Mouse (Mus musculus) macrophage (primary cell): ENCODE results near the gene Map2. TPM values are rescaled to one million over a fixed set of nuclear protein-coding genes. Genes with fewer than 3 reads are reported as not detected.

ENCODE experiments used
- H3K27ac ChIP-seq: fragments of 350-480 bp; formaldehyde crosslinking; 2 replicates; pipeline ENCODE4 v1.9.0; 2021
- H3K36me3 ChIP-seq: fragments of 350-480 bp; formaldehyde crosslinking; 2 replicates; pipeline ENCODE4 v1.9.0; 2021; ENCODE audit errors: inconsistent target
- H3K4me3 ChIP-seq: fragments of 350-480 bp; formaldehyde crosslinking; 2 replicates; pipeline ENCODE4 v1.9.0; 2021; ENCODE audit errors: inconsistent target
- H3K79me2 ChIP-seq: fragments of 350-480 bp; formaldehyde crosslinking; 2 replicates; pipeline ENCODE4 v1.9.0; 2021; ENCODE audit errors: inconsistent target
- WGBS: methylation state at CpG from one replicate; pipeline ENCODE4 v1.1.7; 2026; ENCODE audit warnings: inconsistent platforms; ENCODE audit not compliant: missing documents; 5-methylcytosine and 5-hydroxymethylcytosine counted together
- polyA plus RNA-seq: library from polyadenylated mRNA; stranded (reverse); fragments of 250-400 nt; gene quantifications from 3 replicates; pipeline ENCODE4 v1.2.4, GENCODE M21; 2018; ENCODE audit warnings: inconsistent platforms

The Map2 gene
- polyA plus RNA-seq, 1 experiment from 2014 or later, result 0.13 TPM

DNA sequence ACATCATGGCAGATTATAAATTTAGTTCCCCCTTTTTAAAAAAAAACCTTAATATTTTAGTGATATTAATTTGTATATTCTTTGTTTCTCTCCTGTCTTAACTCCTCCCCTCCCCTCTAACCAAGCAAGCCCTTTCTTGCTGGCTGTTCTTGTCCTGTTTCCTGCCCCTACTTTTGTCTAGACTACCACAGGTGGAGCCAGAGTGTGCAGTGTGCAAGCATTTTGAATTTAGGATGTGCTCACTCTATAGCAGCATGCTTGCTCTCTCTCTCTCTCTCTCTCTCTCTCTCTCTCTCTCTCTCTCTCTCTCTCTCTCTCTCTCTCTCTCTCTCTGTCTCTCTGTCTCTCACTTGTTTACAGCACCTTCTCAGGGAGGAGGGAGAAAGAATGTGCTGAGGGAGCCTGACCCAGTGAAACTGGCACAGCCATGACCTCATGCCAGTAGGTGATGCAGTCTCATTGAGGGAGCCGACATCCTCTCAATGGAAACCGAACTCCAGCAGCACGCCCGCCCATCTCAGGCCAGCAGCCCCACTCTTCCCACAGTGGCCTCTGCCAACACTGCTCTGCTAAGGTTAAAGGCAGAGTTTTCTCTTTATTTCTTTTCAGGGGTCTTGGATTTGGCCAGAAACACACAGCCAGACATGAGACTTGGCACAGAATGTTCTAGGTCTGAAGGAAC, 2.6 kb downstream of the Map2 start:
- WGBS, result 62% methylated on average over 4 of the region's 4 CpGs
- Histone ChIP-seq H3K27ac (no peak overlapping the region), H3K36me3 (no peaks in the 10 kb centered on the region), H3K79me2 (no peaks in the 10 kb centered on the region), H3K4me3 (no peak overlapping the region)

DNA sequence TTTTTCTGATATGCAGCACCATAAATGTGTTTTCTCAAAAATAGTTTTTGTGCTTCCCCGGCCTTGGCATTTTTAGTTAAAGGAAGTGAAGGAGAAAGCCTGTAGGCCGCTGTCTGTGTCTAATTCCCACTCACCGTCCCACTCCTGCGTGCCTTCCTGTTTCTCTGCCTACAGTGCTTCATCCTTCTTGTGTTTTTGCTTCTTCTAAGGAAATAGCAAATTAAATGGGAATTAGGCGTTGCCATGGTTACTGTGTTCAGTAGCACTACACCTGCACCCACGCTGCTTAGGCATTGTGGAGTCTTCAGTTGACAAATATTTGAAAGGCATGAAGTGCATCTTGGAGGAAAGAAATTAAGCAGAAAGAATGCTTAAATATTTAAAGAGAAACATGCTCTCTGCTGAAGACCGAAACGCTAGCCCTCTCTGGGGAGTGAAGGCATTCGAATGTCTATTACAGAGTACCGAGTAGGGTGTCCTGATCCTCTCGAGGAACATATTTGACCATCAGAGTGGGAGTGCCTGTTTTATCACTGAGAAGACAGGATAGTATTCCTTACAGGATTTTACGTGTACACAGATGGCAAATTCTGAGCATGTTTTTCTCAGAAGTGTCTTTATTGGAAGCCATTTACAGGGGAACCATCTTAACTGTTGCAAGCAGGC, 12.1 kb downstream of the Map2 start:
- H3K36me3 ChIP-seq, result no peaks in the 10 kb centered on the region
- H3K4me3 ChIP-seq, result no peak overlapping the region
- 85% methylated on average over 12 of the region's 12 CpGs for WGBS
- no peaks in the 10 kb centered on the region for H3K79me2 ChIP-seq
- no peak overlapping the region for H3K27ac ChIP-seq

DNA sequence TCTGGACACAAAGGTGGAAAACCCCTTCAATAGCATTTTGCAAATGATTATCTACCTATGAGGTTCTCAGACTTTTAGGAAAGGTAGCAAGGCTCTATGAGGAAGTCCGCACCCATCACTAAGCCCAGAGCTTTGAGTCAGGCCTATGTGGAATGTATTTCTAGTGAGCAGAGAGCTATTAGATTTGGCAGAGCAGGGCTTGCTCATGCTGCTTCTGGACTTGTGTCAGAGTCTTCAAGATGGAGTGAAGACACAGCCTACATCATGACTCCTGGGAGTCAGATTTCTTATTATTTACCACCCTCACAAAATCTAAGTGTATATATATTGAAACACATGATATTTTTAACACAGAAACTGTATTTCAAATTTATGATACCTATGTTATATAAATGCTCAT, 17.3 kb downstream of the Map2 start:
- 93% methylated on average over 1 of the region's 1 CpGs for WGBS
- H3K79me2 ChIP-seq, result no peaks in the 10 kb centered on the region
- no peak overlapping the region for H3K27ac ChIP-seq
- no peak overlapping the region for H3K4me3 ChIP-seq
- no peaks in the 10 kb centered on the region for H3K36me3 ChIP-seq

GRCm38 (mm10) chr1:66192891-66193290, 17.8 kb downstream of the Map2 start:
- Histone ChIP-seq H3K4me3 (no peak overlapping the region), H3K36me3 (no peaks in the 10 kb centered on the region), H3K27ac (no peak overlapping the region), H3K79me2 (no peaks in the 10 kb centered on the region)
- 77% methylated on average over 2 of the region's 2 CpGs for WGBS

DNA sequence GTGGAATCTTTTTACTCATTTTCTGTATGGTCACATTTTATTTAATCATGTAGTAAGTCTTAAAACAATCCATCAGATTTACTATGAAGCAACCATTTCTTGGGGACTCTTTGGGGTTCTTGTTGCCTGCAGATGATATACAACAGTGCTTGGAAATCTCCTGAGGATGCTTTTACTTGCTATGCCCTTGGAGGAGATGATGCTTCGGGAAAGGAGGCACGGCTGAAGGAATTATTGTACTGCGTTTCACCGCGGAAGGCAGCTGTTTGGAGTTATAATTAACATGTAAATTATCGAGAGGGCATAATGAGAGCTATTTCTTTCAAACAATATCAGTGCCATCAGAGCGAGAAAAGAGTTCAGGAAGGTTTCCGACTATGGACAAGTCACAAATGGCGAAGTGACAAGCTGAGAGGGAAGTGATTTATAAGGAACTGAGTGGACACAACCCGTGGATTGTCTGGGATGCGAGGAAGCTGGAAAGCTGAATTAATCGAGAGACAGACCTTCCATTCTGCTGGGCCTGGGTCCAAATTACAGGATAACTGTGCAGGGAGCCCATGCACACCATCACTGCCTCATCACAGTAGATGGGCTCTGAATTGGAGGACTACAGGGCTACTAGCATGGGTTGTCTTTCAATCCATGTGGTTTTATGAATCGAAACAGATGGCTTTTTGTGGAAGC, 20.1 kb downstream of the Map2 start:
- Histone ChIP-seq H3K4me3 (no peak overlapping the region), H3K79me2 (no peaks in the 10 kb centered on the region), H3K36me3 (no peaks in the 10 kb centered on the region), H3K27ac (no peak overlapping the region)
- 92% methylated on average over 13 of the region's 13 CpGs for WGBS

- 80% methylated on average over 4 of the region's 4 CpGs for WGBS
- H3K27ac ChIP-seq, result no peak overlapping the region
- no peak overlapping the region for H3K4me3 ChIP-seq
- no peaks in the 10 kb centered on the region for H3K79me2 ChIP-seq
- H3K36me3 ChIP-seq, result no peaks in the 10 kb centered on the region
Observed at GRCm38 (mm10) chr1:66196240-66196639, 21.2 kb downstream of the Map2 start.

- no peaks in the 10 kb centered on the region for H3K36me3 ChIP-seq
- H3K4me3 ChIP-seq, result no peak overlapping the region
- no peak overlapping the region for H3K27ac ChIP-seq
- WGBS, result 85% methylated on average over 4 of the region's 4 CpGs
- no peaks in the 10 kb centered on the region for H3K79me2 ChIP-seq
Observed at GRCm38 (mm10) chr1:66196716-66197115, 21.6 kb downstream of the Map2 start.

- 93% methylated on average over 2 of the region's 2 CpGs for WGBS
- Histone ChIP-seq H3K36me3 (no peaks in the 10 kb centered on the region), H3K27ac (no peak overlapping the region), H3K4me3 (no peak overlapping the region), H3K79me2 (no peaks in the 10 kb centered on the region)
Observed at GRCm38 (mm10) chr1:66205517-66205916, 30.4 kb downstream of the Map2 start.

GRCm38 (mm10) chr1:66206904-66207303, 31.8 kb downstream of the Map2 start:
- Histone ChIP-seq H3K36me3 (no peaks in the 10 kb centered on the region), H3K27ac (no peak overlapping the region), H3K79me2 (no peaks in the 10 kb centered on the region), H3K4me3 (no peak overlapping the region)
- WGBS, result 86% methylated on average over 3 of the region's 3 CpGs

GRCm38 (mm10) chr1:66211074-66211791, 36.2 kb downstream of the Map2 start:
- WGBS, result 91% methylated on average over 7 of the region's 7 CpGs
- Histone ChIP-seq H3K79me2 (no peaks in the 10 kb centered on the region), H3K4me3 (no peak overlapping the region)

GRCm38 (mm10) chr1:66221497-66221896, 46.4 kb downstream of the Map2 start:
- WGBS, result 80% methylated on average over 4 of the region's 4 CpGs
- Histone ChIP-seq H3K4me3 (no peak overlapping the region), H3K27ac (no peak overlapping the region), H3K79me2 (no peaks in the 10 kb centered on the region), H3K36me3 (no peaks in the 10 kb centered on the region)

More at GRCm38 (mm10) chr1:66211074-66211791, 36.2 kb downstream of the Map2 start:
- Histone ChIP-seq H3K27ac (no peak overlapping the region), H3K36me3 (no peaks in the 10 kb centered on the region)

- 60% methylated on average over 1 of the region's 1 CpGs for WGBS
- H3K27ac ChIP-seq, result no peak overlapping the region
- H3K4me3 ChIP-seq, result no peak overlapping the region
- H3K79me2 ChIP-seq, result no peaks in the 10 kb centered on the region
- no peaks in the 10 kb centered on the region for H3K36me3 ChIP-seq
Observed at GRCm38 (mm10) chr1:66223331-66223730, 48.3 kb downstream of the Map2 start.

- no peak overlapping the region for H3K4me3 ChIP-seq
- no peaks in the 10 kb centered on the region for H3K36me3 ChIP-seq
- WGBS, result 89% methylated on average over 6 of the region's 7 CpGs
Observed at GRCm38 (mm10) chr1:66226372-66227368, 51.6 kb downstream of the Map2 start.

GRCm38 (mm10) chr1:66228205-66228604, 53.1 kb downstream of the Map2 start:
- Histone ChIP-seq H3K36me3 (no peaks in the 10 kb centered on the region), H3K27ac (no peak overlapping the region), H3K79me2 (no peaks in the 10 kb centered on the region), H3K4me3 (no peak overlapping the region)
- WGBS, result 80% methylated on average over 3 of the region's 3 CpGs

More at GRCm38 (mm10) chr1:66226372-66227368, 51.6 kb downstream of the Map2 start:
- H3K27ac ChIP-seq, result no peak overlapping the region
- no peaks in the 10 kb centered on the region for H3K79me2 ChIP-seq
